Mouse (Mus musculus) C2C12 (cell line): ENCODE results near the gene 1110051M20Rik. TPM values are rescaled to one million over a fixed set of nuclear protein-coding genes. Genes with fewer than 3 reads are reported as not detected.

Experiments
- H3K27me3 ChIP-seq: one replicate; pipeline ENCODE4 v1.6.1; 2011; ENCODE audit not compliant: control insufficient read depth, insufficient read depth, insufficient read length
- H3K36me3 ChIP-seq: one replicate; pipeline ENCODE4 v1.6.1; 2011; ENCODE audit not compliant: control insufficient read depth, insufficient read depth
- H3K4me3 ChIP-seq: one replicate; pipeline ENCODE4 v1.5.1; 2011; ENCODE audit warnings: mild to moderate bottlenecking, control low read depth; ENCODE audit not compliant: poor library complexity, insufficient read depth, severe bottlenecking
- H3K79me2 ChIP-seq: one replicate; pipeline ENCODE4 v1.6.1; 2011; ENCODE audit not compliant: control insufficient read depth, insufficient read depth
- H3K79me3 ChIP-seq: one replicate; pipeline ENCODE4 v1.6.1; 2011; ENCODE audit warnings: low read depth, control low read depth
- H3ac ChIP-seq: one replicate; pipeline ENCODE3; 2011; ENCODE audit warnings: low read depth; ENCODE audit not compliant: control insufficient read depth, insufficient read length
- CEBPB ChIP-seq: IDR thresholded peaks from one replicate; pipeline ENCODE4 v1.6.1; 2011; ENCODE audit warnings: low read depth, mild to moderate bottlenecking, control low read depth, moderate library complexity
- CTCF ChIP-seq: IDR thresholded peaks from one replicate; pipeline ENCODE4 v1.5.1; 2011; ENCODE audit not compliant: control insufficient read depth, insufficient read depth, insufficient read length
- FOSL1 ChIP-seq: IDR thresholded peaks from one replicate; pipeline ENCODE4 v1.8.0; 2011; ENCODE audit warnings: mild to moderate bottlenecking, low read length; ENCODE audit not compliant: poor library complexity, insufficient read depth, severe bottlenecking
- MAX ChIP-seq: IDR thresholded peaks from one replicate; pipeline ENCODE4 v1.6.1; 2011; ENCODE audit warnings: mild to moderate bottlenecking, control low read depth
- MYOD1 ChIP-seq: IDR thresholded peaks from one replicate; pipeline ENCODE4 v1.6.1; 2011; ENCODE audit warnings: low read depth; ENCODE audit not compliant: control insufficient read depth, insufficient read length
- MYOG ChIP-seq: IDR thresholded peaks from one replicate; pipeline ENCODE4 v1.6.1; 2011; ENCODE audit not compliant: control insufficient read depth, insufficient read length; ENCODE audit errors: extremely low read depth
- USF1 ChIP-seq: IDR thresholded peaks from one replicate; pipeline ENCODE4 v1.6.1; 2011; ENCODE audit warnings: low read depth, mild to moderate bottlenecking, control low read depth, moderate library complexity
- polyA plus RNA-seq: library from polyadenylated mRNA; unstranded; fragments of >200 nt; fragmentation: generic; extraction: Trizol; gene quantifications from one replicate; pipeline ENCODE4 v1.2.1, GENCODE M21; 2012; ENCODE audit warnings: missing spikeins

Gene 1110051M20Rik
- polyA plus RNA-seq, 1 experiment: 27.5 TPM

DNA sequence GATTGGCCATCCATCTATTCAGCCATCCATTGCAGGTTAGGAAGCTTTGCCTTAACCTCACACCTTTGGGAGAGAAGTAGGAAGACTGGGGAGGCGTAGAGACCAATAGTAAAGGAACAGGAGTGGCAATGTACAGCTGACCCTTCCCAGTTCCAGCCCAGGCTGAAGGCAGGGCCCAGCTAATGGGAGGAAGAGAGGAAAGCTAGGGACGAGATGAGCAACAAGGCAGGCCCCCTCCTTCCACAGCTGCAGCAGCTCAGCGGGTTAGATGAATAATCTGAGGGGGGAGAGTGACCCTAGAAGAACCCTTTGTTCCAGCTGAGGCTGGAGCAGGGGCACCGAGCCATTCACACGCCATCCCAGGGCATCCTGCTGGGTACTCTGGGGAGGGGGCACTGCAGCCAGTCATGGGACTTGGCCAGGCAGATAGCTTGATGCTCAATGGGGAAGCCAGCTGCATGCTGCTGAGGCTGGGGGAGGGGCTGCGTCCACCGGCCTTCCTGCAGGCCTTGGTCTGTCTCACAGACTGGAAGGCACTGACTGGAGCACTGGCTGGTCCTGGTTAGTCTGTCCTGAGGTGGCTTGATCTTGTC is 25.6 kb upstream of the 1110051M20Rik start:
- no peaks in the 10 kb centered on the region for H3K79me2 ChIP-seq
- TF ChIP-seq FOSL1: no peak
- TF ChIP-seq MYOD1: no peak
- TF ChIP-seq CTCF: no peak
- no peak for TF ChIP-seq MAX
- TF ChIP-seq USF1: no peak
- TF ChIP-seq CEBPB: no peak
- TF ChIP-seq MYOG: no peak
- no peaks in the 10 kb centered on the region for H3K36me3 ChIP-seq
- H3ac ChIP-seq: no peak overlapping the region
- H3K4me3 ChIP-seq: no peak overlapping the region
- no peaks in the 10 kb centered on the region for H3K27me3 ChIP-seq
- no peaks in the 10 kb centered on the region for H3K79me3 ChIP-seq

GRCm38 (mm10) chr2:91467613-91468012 is 23.1 kb upstream of the 1110051M20Rik start:
- H3K4me3 ChIP-seq: no peak overlapping the region
- no peaks in the 10 kb centered on the region for H3K79me2 ChIP-seq
- no peaks in the 10 kb centered on the region for H3K27me3 ChIP-seq
- TF ChIP-seq MAX (no peak), MYOD1 (no peak), USF1 (no peak)
- H3K79me3 ChIP-seq: no peaks in the 10 kb centered on the region
- no peaks in the 10 kb centered on the region for H3K36me3 ChIP-seq
- H3ac ChIP-seq: no peak overlapping the region

- Histone ChIP-seq H3K4me3 (no peak overlapping the region), H3ac (no peak overlapping the region), H3K36me3 (no peaks in the 10 kb centered on the region), H3K79me3 (no peaks in the 10 kb centered on the region), H3K79me2 (no peaks in the 10 kb centered on the region), H3K27me3 (no peaks in the 10 kb centered on the region)
- no peak for TF ChIP-seq CEBPB
- TF ChIP-seq MYOD1: no peak
- no peak for TF ChIP-seq MYOG
- no peak for TF ChIP-seq CTCF
- TF ChIP-seq USF1: no peak
- no peak for TF ChIP-seq FOSL1
- TF ChIP-seq MAX: no peak
Measured at GRCm38 (mm10) chr2:91465934-91466333, 21.4 kb upstream of the 1110051M20Rik start.

DNA sequence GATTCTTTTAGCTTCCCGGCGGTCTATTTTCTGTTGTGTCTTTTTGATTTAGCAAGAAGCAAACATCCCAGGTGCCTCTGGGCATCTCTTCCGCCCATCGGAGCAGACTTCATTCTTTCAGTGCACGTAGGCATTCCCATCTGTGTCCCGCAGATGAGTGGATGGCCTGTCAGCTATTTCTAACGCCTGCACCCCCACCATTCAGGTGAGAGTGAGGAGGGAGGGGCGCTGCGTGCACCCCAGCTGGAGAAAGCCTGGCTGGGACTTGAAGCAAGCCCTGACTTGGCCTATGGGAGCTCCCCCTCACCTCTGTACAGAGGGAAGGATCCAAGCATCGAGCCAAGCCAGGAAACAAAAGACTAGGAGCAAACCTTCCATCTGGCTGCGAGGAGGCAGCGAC is 18.2 kb upstream of the 1110051M20Rik start:
- H3K79me3 ChIP-seq: no peaks in the 10 kb centered on the region
- no peaks in the 10 kb centered on the region for H3K36me3 ChIP-seq
- no peaks in the 10 kb centered on the region for H3K27me3 ChIP-seq
- no peak overlapping the region for H3ac ChIP-seq
- H3K79me2 ChIP-seq: no peaks in the 10 kb centered on the region
- TF ChIP-seq CTCF: no peak
- no peak for TF ChIP-seq MYOD1
- no peak for TF ChIP-seq USF1
- no peak for TF ChIP-seq MYOG
- no peak overlapping the region for H3K4me3 ChIP-seq

DNA sequence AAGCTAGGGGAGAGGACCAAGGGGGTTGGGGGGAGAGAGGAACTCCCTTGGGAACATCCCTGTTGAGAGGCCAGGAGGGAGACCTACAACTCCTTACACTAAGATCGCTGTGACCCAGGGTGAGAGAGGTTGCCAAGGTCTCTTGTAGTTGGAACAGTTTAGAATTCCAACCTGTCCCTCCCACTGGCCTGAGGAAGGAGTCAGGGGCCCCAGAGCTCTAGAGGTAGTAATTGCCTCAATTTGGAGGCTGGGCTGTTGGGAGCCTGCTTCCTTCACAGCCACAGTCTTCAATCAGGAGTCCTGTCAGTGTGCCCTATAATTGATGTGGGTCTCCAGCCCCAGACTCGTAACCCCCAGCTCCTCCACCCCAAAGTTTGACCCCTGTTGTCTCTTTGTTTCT is 17.7 kb upstream of the 1110051M20Rik start:
- TF ChIP-seq MYOD1 (no peak), FOSL1 (no peak), USF1 (no peak), MYOG (no peak), CEBPB (no peak)
- Histone ChIP-seq H3K79me2 (no peaks in the 10 kb centered on the region), H3K36me3 (no peaks in the 10 kb centered on the region), H3K79me3 (no peaks in the 10 kb centered on the region), H3ac (no peak overlapping the region), H3K27me3 (no peaks in the 10 kb centered on the region), H3K4me3 (no peak overlapping the region)

DNA sequence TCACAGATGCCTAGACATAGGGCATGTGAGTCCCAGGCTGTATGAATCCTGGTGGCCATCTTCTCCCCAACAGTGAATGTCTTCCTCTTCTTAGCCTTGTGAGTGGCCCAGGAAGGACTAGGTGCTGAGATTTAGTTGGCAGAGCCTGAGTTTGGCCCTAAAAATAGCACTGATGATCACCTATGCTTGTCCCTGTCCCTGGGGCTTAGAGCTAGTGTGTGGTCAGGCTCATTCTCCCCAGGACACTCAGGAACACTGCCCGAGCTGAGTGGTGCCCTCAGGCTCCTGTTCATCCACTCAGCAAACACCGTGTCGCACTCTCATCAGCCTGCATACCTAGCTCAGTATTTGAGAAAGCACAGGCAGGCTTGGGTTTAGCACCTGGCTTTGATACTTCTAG is 16.8 kb upstream of the 1110051M20Rik start:
- Histone ChIP-seq H3K27me3 (no peaks in the 10 kb centered on the region), H3K79me3 (no peaks in the 10 kb centered on the region), H3ac (no peak overlapping the region), H3K4me3 (no peak overlapping the region), H3K36me3 (no peaks in the 10 kb centered on the region), H3K79me2 (no peaks in the 10 kb centered on the region)
- TF ChIP-seq MYOG (no peak), MYOD1 (no peak), MAX (no peak), CEBPB (no peak), FOSL1 (no peak), CTCF (no peak), USF1 (no peak)
